Mouse (Mus musculus): ENCODE data around the gene Rnd1. TPM values are rescaled to one million over a fixed set of nuclear protein-coding genes. Genes with fewer than 3 reads are reported as not detected.

Rnd1 gene
- polyA plus RNA-seq, 1 experiment from 2014 or later: 5.2 TPM

DNA sequence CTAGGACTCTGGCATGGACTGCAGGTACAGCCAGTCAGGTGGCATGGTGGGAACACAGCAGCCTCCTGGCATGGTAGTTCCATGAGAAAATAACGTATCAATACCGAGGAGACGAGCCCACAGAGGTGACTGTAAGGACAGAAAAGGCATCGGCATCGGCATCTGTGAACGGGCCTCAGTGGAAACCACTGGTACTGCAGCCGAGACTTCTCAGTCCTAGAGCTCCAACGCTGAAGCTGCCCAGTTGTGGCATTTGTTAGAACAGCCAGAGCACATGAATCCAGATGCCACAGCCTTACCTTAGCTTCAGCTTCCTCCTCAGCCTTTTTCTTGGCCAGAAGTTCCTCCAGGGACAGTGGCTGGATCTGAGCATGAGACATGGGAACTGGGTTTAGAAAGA is 25.1 kb downstream of the Rnd1 start:
- H3K9me3 ChIP-seq (ENCODE audit: control insufficient read depth, low read length): no peaks in the 10 kb centered on the region
- no peaks in the 10 kb centered on the region for H3K4me1 ChIP-seq (ENCODE audit: control insufficient read depth, insufficient read depth, low read length)
- H3K4me2 ChIP-seq (ENCODE audit: low read depth): no peak overlapping the region
- WGBS: 96% methylated on average over 8 of the region's 8 CpGs
- no peaks in the 10 kb centered on the region for H3K27me3 ChIP-seq (ENCODE audit: control insufficient read depth, insufficient read depth, low read length)
- H3K27ac ChIP-seq (ENCODE audit: low read depth, low read length): no peak overlapping the region
- H3K9ac ChIP-seq (ENCODE audit: low read length): no peak overlapping the region
- ATAC-seq (ENCODE audit: insufficient read depth, low FRiP score, low TSS enrichment) (no peak), DNase-seq (ENCODE audit: low spot score) (no peak)
- H3K36me3 ChIP-seq (ENCODE audit: control insufficient read depth, insufficient read depth, low read length): peaks cover 71% of the 10 kb centered on the region
- H3K4me3 ChIP-seq (ENCODE audit: low read depth, low read length): no peak overlapping the region

DNA sequence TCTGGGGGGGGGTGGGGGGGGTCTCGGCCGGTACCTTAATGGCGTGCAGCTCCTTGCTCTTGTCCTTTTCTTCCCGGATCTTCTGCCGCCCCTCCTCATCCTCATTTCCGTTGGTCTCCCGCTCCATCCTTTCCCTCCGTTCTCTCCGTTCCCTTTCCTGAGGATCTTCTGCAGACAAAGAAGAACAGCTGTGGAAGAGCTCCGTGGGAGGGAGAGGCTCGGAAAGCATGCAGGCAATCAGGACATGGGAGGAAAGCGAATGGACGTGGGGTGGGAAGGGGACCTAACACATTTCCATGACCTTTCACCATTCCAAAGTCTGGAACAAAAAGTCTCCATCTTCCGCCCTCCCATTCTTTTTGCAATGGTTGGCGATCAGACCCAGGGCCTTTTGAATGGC is 25.8 kb downstream of the Rnd1 start:
- Histone ChIP-seq H3K4me2 (ENCODE audit: low read depth) (no peak overlapping the region), H3K27ac (ENCODE audit: low read depth, low read length) (no peak overlapping the region), H3K4me3 (ENCODE audit: low read depth, low read length) (no peak overlapping the region), H3K36me3 (ENCODE audit: control insufficient read depth, insufficient read depth, low read length) (peaks cover 68% of the 10 kb centered on the region), H3K4me1 (ENCODE audit: control insufficient read depth, insufficient read depth, low read length) (no peaks in the 10 kb centered on the region), H3K27me3 (ENCODE audit: control insufficient read depth, insufficient read depth, low read length) (no peaks in the 10 kb centered on the region), H3K9me3 (ENCODE audit: control insufficient read depth, low read length) (no peaks in the 10 kb centered on the region), H3K9ac (ENCODE audit: low read length) (no peak overlapping the region)
- 91% methylated on average over 15 of the region's 15 CpGs for WGBS
- DNase-seq (ENCODE audit: low spot score) (no peak), ATAC-seq (ENCODE audit: insufficient read depth, low FRiP score, low TSS enrichment) (no peak)

DNA sequence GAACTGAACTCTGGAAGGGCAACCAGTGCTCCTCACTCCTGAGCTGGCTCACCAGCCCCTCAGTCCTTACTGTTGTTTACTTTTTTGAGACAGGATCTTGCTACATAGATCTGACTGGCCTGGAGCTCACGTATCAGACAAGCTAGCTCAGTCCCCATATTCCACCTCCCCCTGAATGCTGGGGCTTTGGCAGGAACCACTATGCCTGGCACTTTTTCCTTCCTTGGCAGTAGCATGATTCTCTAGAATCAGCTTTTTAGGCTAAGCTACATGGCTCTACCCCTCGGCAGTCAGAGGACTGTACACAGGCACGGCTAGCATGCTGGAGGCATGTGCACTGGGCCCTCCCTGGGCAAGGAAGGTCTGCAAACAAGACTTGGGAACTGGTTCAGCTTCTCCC is 29.2 kb downstream of the Rnd1 start:
- 92% methylated on average over 3 of the region's 3 CpGs for WGBS
- Histone ChIP-seq H3K4me3 (ENCODE audit: low read depth, low read length) (no peak overlapping the region), H3K4me2 (ENCODE audit: low read depth) (no peak overlapping the region), H3K27ac (ENCODE audit: low read depth, low read length) (no peak overlapping the region), H3K36me3 (ENCODE audit: control insufficient read depth, insufficient read depth, low read length) (peaks cover 60% of the 10 kb centered on the region), H3K9me3 (ENCODE audit: control insufficient read depth, low read length) (no peaks in the 10 kb centered on the region), H3K27me3 (ENCODE audit: control insufficient read depth, insufficient read depth, low read length) (no peaks in the 10 kb centered on the region), H3K4me1 (ENCODE audit: control insufficient read depth, insufficient read depth, low read length) (no peaks in the 10 kb centered on the region), H3K9ac (ENCODE audit: low read length) (no peak overlapping the region)
- no peak for DNase-seq (ENCODE audit: low spot score)
- no peak for ATAC-seq (ENCODE audit: insufficient read depth, low FRiP score, low TSS enrichment)

DNA sequence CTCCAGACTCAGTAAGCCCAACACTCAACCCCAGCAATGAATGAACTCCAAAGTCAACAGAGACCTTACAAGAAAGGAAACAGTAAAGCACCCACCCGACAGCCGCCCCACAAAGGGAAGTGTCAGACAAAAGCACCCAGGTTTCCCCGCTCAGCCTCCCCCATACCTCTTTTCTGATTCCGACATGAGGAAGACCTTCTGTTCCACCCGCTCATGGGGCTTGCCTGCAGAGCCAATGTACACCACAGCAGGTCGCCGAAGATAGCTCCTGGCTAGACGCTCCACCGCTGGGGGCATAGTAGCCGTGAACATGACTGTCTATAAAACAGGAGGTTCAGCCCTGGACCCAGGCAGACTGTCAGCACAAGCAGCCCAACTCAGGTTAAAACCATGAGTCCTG is 30.0 kb downstream of the Rnd1 start:
- DNase-seq (ENCODE audit: low spot score) (no peak), ATAC-seq (ENCODE audit: insufficient read depth, low FRiP score, low TSS enrichment) (no peak)
- no peak overlapping the region for H3K4me3 ChIP-seq (ENCODE audit: low read depth, low read length)
- no peaks in the 10 kb centered on the region for H3K4me1 ChIP-seq (ENCODE audit: control insufficient read depth, insufficient read depth, low read length)
- no peaks in the 10 kb centered on the region for H3K9me3 ChIP-seq (ENCODE audit: control insufficient read depth, low read length)
- no peak overlapping the region for H3K9ac ChIP-seq (ENCODE audit: low read length)
- no peak overlapping the region for H3K4me2 ChIP-seq (ENCODE audit: low read depth)
- 91% methylated on average over 10 of the region's 10 CpGs for WGBS
- no peaks in the 10 kb centered on the region for H3K27me3 ChIP-seq (ENCODE audit: control insufficient read depth, insufficient read depth, low read length)
- H3K27ac ChIP-seq (ENCODE audit: low read depth, low read length): no peak overlapping the region
- peaks cover 57% of the 10 kb centered on the region for H3K36me3 ChIP-seq (ENCODE audit: control insufficient read depth, insufficient read depth, low read length)

DNA sequence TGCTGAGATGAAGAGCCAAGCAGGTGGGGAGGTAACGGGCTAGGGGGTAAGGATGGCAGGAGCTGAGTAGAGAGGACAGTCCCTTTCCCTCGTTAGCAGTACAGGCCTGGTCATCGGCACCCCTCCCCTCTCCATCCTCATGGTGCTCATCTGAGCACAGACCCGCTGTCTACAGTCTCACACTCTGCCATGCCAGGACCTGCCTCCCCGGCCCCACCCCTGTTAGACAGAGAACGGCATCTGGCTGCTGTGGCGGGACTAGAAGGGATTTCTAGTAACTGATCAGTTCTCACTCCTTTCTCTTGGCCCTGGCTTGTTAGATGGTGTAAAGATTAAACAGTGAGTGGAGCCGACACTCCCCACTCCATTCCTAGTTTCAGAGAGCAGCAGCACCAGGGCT is 30.5 kb downstream of the Rnd1 start:
- Histone ChIP-seq H3K36me3 (ENCODE audit: control insufficient read depth, insufficient read depth, low read length) (peaks cover 53% of the 10 kb centered on the region), H3K9ac (ENCODE audit: low read length) (no peak overlapping the region), H3K4me3 (ENCODE audit: low read depth, low read length) (no peak overlapping the region), H3K27ac (ENCODE audit: low read depth, low read length) (no peak overlapping the region), H3K9me3 (ENCODE audit: control insufficient read depth, low read length) (no peaks in the 10 kb centered on the region), H3K4me2 (ENCODE audit: low read depth) (no peak overlapping the region), H3K4me1 (ENCODE audit: control insufficient read depth, insufficient read depth, low read length) (no peaks in the 10 kb centered on the region), H3K27me3 (ENCODE audit: control insufficient read depth, insufficient read depth, low read length) (no peaks in the 10 kb centered on the region)
- DNase-seq (ENCODE audit: low spot score) (no peak), ATAC-seq (ENCODE audit: insufficient read depth, low FRiP score, low TSS enrichment) (no peak)
- 90% methylated on average over 8 of the region's 8 CpGs for WGBS

DNA sequence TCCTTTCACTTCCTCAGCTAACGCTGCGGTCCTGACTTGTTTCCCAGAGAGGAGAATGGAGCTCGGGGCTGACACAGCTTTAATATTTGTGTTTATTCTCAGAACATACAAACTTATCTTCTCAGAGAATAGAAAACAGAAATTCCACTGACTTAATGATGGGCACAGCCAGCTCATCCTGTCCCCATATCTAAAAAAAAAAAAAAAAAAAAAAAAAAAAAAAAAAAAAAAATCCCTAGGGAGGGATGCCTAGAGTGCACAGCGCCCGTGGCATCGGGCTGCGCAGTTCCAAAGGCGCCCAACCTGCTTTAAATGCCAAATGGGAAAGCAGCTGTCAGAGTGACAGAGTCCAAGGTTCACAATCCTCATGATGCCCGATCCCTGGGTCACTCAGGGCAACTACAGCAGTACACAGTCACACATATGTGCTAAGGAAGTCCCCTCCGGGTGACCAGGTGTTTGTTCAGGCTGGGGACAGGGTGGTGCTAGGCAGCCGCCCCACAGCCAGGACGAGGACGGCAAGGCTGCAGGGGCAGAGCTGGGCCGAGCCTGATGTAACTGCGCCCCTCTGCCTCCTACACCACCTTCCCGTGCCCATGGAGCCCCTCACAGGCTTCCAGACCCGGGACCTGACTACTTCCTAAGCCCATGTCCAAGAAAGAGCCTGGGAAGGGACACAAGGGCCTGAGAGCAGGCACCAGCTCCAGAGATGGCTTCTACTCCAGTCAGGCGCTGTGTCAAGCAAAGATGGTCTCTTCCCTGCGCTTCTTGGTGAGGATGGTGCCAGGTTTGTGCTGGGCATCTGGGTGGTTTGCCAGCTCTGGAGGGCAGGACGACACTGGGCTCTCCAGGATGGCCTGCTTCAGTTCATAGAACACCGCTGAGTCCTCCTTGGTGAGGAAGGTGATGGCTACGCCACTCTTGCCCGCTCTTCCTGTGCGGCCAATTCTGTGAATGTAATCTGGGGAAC is 31.9 kb downstream of the Rnd1 start:
- no peak for DNase-seq (ENCODE audit: low spot score)
- 93% methylated on average over 24 of the region's 24 CpGs for WGBS
- no peak overlapping the region for H3K27ac ChIP-seq (ENCODE audit: low read depth, low read length)

DNA sequence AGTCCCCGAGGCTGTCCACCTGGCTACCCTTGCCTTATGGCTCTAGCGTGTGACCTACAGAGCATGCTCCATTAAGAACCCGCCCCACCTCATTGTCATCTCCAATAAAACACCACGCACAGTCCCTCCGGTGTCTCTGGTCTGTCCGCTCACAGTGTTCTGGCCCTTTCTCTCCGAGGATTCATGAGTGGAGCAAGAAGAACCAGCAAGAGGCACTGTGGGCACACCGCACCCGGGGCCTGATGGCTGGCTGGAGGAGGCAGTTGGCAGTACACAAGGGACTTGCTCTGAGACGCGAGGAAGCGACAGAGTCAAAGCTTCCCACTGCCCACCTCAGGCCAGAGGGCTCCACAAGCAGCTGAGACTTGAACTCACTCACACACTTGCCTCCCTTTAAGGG is 32.9 kb downstream of the Rnd1 start:
- Histone ChIP-seq H3K4me1 (ENCODE audit: control insufficient read depth, insufficient read depth, low read length) (no peaks in the 10 kb centered on the region), H3K9ac (ENCODE audit: low read length) (no peak overlapping the region), H3K4me3 (ENCODE audit: low read depth, low read length) (no peak overlapping the region), H3K27ac (ENCODE audit: low read depth, low read length) (no peak overlapping the region), H3K36me3 (ENCODE audit: control insufficient read depth, insufficient read depth, low read length) (peaks cover 37% of the 10 kb centered on the region), H3K9me3 (ENCODE audit: control insufficient read depth, low read length) (no peaks in the 10 kb centered on the region), H3K27me3 (ENCODE audit: control insufficient read depth, insufficient read depth, low read length) (no peaks in the 10 kb centered on the region), H3K4me2 (ENCODE audit: low read depth) (no peak overlapping the region)
- DNase-seq (ENCODE audit: low spot score) (no peak), ATAC-seq (ENCODE audit: insufficient read depth, low FRiP score, low TSS enrichment) (no peak)
- WGBS: 88% methylated on average over 12 of the region's 12 CpGs

More for the DNA sequence above, 31.9 kb downstream of the Rnd1 start:
- Histone ChIP-seq H3K4me2 (ENCODE audit: low read depth) (no peak overlapping the region), H3K4me3 (ENCODE audit: low read depth, low read length) (no peak overlapping the region), H3K4me1 (ENCODE audit: control insufficient read depth, insufficient read depth, low read length) (no peaks in the 10 kb centered on the region), H3K9me3 (ENCODE audit: control insufficient read depth, low read length) (no peaks in the 10 kb centered on the region), H3K9ac (ENCODE audit: low read length) (no peak overlapping the region), H3K36me3 (ENCODE audit: control insufficient read depth, insufficient read depth, low read length) (peaks cover 45% of the 10 kb centered on the region), H3K27me3 (ENCODE audit: control insufficient read depth, insufficient read depth, low read length) (no peaks in the 10 kb centered on the region)
- ATAC-seq (ENCODE audit: insufficient read depth, low FRiP score, low TSS enrichment): no peak

DNA sequence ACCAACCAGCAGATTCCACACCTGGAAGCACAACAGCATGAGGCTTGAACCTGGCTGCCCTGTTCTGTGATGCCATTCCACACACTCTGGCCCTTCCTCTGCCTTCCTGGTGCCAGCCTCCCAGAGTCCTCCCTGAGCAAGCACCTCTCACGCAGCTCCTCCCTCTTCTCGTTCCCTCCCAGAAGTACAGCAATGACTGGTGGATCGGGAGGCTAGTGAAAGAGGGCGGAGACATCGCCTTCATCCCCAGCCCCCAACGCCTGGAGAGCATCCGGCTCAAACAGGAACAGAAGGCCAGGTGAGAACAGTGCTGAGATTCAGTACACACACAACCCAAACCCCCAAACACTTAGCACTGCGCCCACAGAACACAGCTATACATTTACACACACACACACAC is 37.1 kb downstream of the Rnd1 start:
- no peak for DNase-seq (ENCODE audit: low spot score)
- H3K36me3 ChIP-seq (ENCODE audit: control insufficient read depth, insufficient read depth, low read length): peaks cover 8% of the 10 kb centered on the region

DNA sequence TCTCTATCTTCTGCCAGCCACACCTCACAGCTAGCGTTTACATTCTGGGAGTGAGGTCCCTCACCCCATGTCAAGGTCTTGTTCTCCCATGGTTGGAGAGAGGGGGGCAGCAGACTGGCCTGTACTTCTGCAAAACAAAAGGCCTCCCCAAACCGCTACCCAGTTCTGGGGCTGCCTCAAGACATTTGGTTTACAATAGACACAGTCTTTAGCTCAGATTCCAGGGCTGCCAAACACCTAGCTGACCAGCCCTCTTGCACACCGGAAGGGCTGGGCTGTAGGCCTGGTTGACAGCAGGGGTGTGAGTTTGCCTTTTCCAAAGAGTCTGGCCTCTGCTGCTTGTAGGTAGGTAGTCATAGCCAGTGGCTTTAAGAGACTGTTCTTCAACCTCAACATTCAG is 40.1 kb downstream of the Rnd1 start:
- Histone ChIP-seq H3K27me3 (ENCODE audit: control insufficient read depth, insufficient read depth, low read length) (peaks cover 23% of the 10 kb centered on the region), H3K4me3 (ENCODE audit: low read depth, low read length) (no peak overlapping the region)

More for the DNA sequence above, 37.1 kb downstream of the Rnd1 start:
- H3K4me1 ChIP-seq (ENCODE audit: control insufficient read depth, insufficient read depth, low read length): peaks cover 14% of the 10 kb centered on the region
- ATAC-seq (ENCODE audit: insufficient read depth, low FRiP score, low TSS enrichment): no peak
- 20% methylated on average over 8 of the region's 8 CpGs for WGBS
- no peak overlapping the region for H3K4me3 ChIP-seq (ENCODE audit: low read depth, low read length)
- H3K27me3 ChIP-seq (ENCODE audit: control insufficient read depth, insufficient read depth, low read length): peaks cover 8% of the 10 kb centered on the region
- H3K27ac ChIP-seq (ENCODE audit: low read depth, low read length): no peak overlapping the region
- H3K4me2 ChIP-seq (ENCODE audit: low read depth): no peak overlapping the region
- H3K9me3 ChIP-seq (ENCODE audit: control insufficient read depth, low read length): no peaks in the 10 kb centered on the region
- H3K9ac ChIP-seq (ENCODE audit: low read length): no peak overlapping the region

More for the DNA sequence above, 40.1 kb downstream of the Rnd1 start:
- Histone ChIP-seq H3K9ac (ENCODE audit: low read length) (no peak overlapping the region), H3K36me3 (ENCODE audit: control insufficient read depth, insufficient read depth, low read length) (peaks cover 4% of the 10 kb centered on the region; the same call in 1 of the 2 replicates), H3K4me1 (ENCODE audit: control insufficient read depth, insufficient read depth, low read length) (peaks cover 30% of the 10 kb centered on the region), H3K9me3 (ENCODE audit: control insufficient read depth, low read length) (no peaks in the 10 kb centered on the region), H3K27ac (ENCODE audit: low read depth, low read length) (no peak overlapping the region), H3K4me2 (ENCODE audit: low read depth) (peak overlapping the region; percentile 2; the same call in 1 of the 2 replicates)
- 30% methylated on average over 3 of the region's 3 CpGs for WGBS
- DNase-seq (ENCODE audit: low spot score) (no peak), ATAC-seq (ENCODE audit: insufficient read depth, low FRiP score, low TSS enrichment) (no peak)
